Mouse (Mus musculus) stomach, postnatal 0 days (tissue): ENCODE results near the gene Fhit.

ENCODE experiments used
- CTCF ChIP-seq: IDR thresholded peaks from 2 replicates; pipeline ENCODE4 v1.5.1; 2016; ENCODE audit warnings: antibody characterized with exemption, low read depth, mild to moderate bottlenecking, moderate library complexity
- EP300 ChIP-seq: optimal IDR thresholded peaks from 2 replicates; pipeline ENCODE3; 2016; ENCODE audit warnings: antibody characterized with exemption

DNA sequence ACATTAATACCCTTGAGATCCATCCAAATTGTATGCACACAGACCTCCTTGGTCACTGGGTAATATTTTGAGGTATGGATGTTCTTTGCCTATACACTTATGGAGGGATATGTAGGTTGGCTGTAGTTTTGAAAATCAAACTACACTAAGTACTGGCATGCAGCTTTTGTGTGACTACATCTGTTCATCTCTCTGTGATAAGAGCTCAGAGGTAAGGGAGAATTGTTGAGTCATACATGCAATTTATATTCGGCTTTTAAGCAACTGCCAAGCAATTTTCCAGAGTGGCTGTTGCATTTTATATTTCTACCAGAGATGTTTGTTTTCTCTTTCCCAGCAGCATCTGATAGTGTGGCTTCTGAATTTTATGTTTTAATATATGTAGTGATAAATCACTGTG, 1374.4 kb downstream of the Fhit start:
- TF ChIP-seq CTCF (no peak), EP300 (no peak)
